Mouse (Mus musculus) CD4-positive, CD25-positive, alpha-beta regulatory T cell, adult 2 months (primary cell): Measurements from ENCODE around the gene Ndufa12.
A peak's percentile ranks its signal among the peaks of the same experiment; 100 is the strongest.

Source experiments
- DNase-seq: peaks from one replicate; pipeline ENCODE4 v3.0.0-alpha.2; 2012; ENCODE audit warnings: low read depth, low spot score

The Ndufa12 gene

DNA sequence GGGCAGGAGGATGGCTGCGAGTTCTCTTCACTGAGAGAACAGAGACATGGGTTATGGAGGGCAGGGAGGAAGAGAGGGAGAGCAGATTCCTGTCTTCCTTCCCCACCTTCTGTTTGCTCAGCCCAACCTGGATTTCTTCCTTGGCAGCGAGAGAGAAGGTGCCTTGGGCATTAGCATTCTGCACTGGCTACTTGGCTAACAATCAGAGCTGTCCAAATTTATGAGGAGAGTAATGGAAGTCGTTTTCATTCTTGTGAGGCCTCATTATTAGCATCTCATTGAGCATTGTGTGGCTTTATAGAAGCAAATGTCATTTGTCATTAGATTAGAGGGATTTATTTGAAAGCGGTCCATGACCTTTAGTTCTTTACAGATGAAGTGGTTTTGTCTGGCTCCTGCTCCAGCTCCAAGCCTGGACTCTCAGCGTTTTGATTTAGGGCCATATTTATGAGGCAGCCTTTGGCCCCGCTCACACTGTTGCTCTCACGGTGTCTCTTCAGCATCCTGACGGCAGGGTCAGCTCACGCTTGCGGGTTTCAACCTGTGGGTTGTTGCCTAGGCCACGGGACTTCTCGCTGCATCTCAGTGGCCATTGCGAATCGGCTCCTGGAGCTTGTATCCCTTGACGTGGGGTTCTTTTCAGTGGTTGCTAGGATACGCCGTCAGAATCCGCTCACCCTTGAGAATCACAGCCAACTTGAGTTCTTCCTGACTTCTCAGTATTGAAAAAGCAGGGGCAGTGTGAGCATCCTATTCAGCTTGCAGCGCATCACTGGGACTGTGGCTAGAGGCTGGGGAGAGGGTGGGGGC is 31.9 kb downstream of the Ndufa12 start:
- DNase-seq, result no peak

GRCm38 (mm10) chr10:94231025-94231424 is 32.5 kb downstream of the Ndufa12 start:
- no peak for DNase-seq

- no peak for DNase-seq
Measured at GRCm38 (mm10) chr10:94235200-94235599, 36.7 kb downstream of the Ndufa12 start.

DNA sequence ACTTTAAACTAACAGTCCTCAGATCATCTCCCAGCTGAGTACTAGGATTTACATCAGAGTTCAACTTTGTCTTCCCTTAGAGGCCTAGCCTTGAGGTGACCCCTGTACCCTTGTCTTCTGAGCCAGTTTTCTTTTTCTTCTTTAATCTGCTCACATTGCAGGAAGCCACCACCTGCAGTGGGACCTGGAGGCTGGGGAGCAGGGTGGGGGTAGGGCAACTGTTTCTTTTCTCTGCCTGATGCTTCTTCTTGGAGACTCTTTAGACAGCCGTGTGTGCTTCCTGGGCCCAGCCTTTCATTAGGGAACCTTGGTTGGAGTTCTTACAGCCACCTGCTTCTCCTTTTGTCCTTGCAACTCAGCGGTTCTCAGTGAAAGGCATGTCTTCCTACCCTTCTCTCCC is 42.8 kb downstream of the Ndufa12 start:
- no peak for DNase-seq

- peak; percentile 7 for DNase-seq
Measured at GRCm38 (mm10) chr10:94247748-94248349, 49.3 kb downstream of the Ndufa12 start.

DNA sequence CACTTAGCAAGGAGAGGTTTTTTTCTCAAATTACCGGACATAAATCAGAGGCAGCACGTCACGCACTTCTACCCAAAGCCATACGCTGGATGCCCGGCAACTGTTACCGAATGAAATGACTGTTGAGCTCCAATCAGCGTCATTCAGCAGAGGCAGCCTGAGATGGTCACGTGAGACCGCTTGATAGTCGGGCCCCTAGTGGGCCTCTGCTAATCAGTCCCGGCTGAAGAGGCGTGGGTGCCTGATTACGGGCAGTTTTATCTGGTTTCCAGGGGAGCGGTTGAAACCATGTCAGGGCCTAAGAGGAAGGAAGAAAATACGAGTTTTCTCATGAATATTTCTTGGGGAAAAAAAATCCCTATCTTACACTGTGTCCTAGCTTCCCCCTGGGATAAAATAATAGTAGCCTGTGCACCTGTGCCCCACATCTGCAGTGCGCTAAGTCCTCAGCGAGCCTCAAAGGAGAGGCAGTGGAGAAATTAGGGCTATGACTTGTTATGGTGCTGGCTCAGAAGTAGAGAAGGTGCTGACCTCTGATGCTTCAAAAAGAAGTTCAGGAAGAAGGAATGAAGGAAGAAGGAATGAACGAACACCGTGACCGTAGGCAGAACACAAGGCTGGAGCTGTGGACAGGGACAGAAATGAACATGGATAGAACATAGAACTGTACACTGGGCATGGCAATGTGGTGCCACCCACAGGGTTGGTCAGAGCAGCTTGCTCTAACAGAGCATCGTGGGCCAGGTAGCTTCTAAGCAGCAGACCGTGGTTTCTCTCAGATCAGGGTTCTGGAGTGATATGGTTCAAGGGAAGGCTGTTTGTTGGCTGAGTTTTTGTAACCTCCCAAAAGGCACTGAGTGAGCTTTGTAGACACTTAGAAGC is 51.3 kb downstream of the Ndufa12 start:
- DNase-seq, result no peak

DNA sequence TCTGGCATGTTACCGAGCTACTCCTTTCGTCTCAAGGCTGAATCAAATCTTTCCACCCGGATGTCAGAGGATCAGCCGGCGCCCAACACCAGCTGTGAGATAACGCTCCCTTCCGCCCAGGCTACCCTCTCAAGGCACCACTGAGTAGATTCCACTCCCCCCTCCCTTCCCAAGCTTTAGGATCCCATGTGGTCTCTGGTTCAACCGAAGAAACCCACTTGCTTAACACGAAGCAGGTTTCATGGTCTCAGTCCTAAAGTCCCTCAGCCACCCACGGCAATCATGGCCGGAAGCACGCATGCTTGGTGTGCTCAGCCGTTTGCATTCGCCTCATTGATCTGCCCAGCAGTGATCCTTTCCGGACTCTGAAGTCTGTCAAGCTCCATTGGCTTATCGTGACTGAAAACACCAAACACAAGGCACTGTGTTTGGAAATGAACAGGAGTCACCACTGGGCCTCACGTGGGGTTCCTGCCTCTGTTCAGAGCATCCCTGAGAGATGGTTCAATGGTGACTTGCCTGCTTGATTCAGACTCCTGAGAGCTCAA is 54.8 kb downstream of the Ndufa12 start:
- DNase-seq, result no peak

GRCm38 (mm10) chr10:94254766-94255165 is 56.2 kb downstream of the Ndufa12 start:
- no peak for DNase-seq

GRCm38 (mm10) chr10:94255744-94256143 is 57.2 kb downstream of the Ndufa12 start:
- DNase-seq, result no peak

DNA sequence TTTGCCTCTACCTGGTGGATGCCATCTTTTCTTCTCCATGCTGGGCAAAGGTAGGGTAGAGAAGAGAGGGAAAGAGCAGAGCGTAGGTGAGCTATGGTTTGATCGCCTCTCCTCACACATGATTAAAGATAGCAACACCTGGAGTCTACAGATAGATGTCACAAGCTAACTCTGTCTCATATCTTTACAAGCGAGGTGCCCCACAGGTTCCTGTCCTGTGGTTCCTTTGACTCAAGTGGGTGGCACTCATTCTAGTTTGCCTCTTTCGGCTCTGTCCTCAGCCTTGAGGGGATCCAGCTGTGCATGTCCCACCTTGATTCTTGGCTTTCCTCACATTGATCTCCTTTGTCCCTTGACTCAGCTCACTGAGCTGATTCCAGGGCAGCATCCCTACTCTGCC is 58.0 kb downstream of the Ndufa12 start:
- DNase-seq, result no peak

GRCm38 (mm10) chr10:94260544-94260943 is 62.0 kb downstream of the Ndufa12 start:
- no peak for DNase-seq

GRCm38 (mm10) chr10:94262646-94263045 is 64.1 kb downstream of the Ndufa12 start:
- DNase-seq, result no peak

DNA sequence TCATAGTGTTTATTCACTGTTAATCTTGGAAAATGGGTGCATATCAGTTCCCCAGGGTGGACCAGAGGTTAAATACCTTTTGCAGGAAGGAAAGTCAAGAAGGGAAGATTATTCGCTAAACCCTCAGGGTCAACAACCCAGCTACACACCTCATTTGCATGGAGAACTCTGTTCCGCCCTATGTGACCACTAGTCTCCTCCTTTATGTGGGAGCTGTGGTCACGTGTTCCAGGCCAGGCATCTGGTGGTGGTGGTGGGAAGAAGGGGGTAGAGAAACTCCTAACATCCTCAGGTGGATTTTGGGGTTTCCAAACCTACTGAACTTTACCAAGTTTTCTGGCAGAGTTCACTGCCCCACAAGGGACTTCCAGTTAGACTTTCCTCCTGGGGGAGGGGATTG is 64.7 kb downstream of the Ndufa12 start:
- no peak for DNase-seq

GRCm38 (mm10) chr10:94265656-94266542 is 67.4 kb downstream of the Ndufa12 start:
- no peak for DNase-seq
